Mouse (Mus musculus) liver, postnatal 0 days (tissue): ENCODE measurements around the gene Dnaic1. TPM values are rescaled to one million over a fixed set of nuclear protein-coding genes. Genes with fewer than 3 reads are reported as not detected.

ENCODE experiments used
- ATAC-seq: fragments of 200-750 bp; cut with Nextera tagmentation; 2 replicates; pipeline ENCODE4 v1.8.0; 2017; ENCODE audit warnings: mild to moderate bottlenecking, moderate library complexity
- DNase-seq: peaks from one replicate; pipeline ENCODE4 v3.0.0-alpha.2; 2016
- H3K27ac ChIP-seq: fragments of 300-500 bp; sonication (generic); 2 replicates; pipeline ENCODE4 v1.5.1; 2014; ENCODE audit warnings: antibody characterized with exemption, moderate library complexity, mild to moderate bottlenecking, low read depth
- H3K27me3 ChIP-seq: fragments of 300-500 bp; sonication (generic); 2 replicates; pipeline ENCODE4 v1.6.1; 2014; ENCODE audit warnings: low read length, control low read depth, mixed read lengths; ENCODE audit not compliant: insufficient read depth
- H3K36me3 ChIP-seq: fragments of 300-500 bp; sonication (generic); replicated peaks from 2 replicates; pipeline ENCODE4 v1.6.1; 2014; ENCODE audit warnings: mild to moderate bottlenecking, control low read depth, low read length, moderate library complexity, mixed read lengths; ENCODE audit not compliant: insufficient read depth
- H3K4me1 ChIP-seq: fragments of 300-500 bp; sonication (generic); 2 replicates; pipeline ENCODE4 v1.6.1; 2014; ENCODE audit warnings: antibody characterized with exemption, mild to moderate bottlenecking, control low read depth; ENCODE audit not compliant: insufficient read depth
- H3K4me2 ChIP-seq: fragments of 300-500 bp; sonication (generic); 2 replicates; pipeline ENCODE4 v1.6.1; 2014; ENCODE audit warnings: low read depth, mild to moderate bottlenecking, low read length, moderate library complexity, mixed read lengths
- H3K4me3 ChIP-seq: fragments of 300-500 bp; sonication (generic); 2 replicates; pipeline ENCODE4 v1.5.1; 2014; ENCODE audit warnings: low read depth, low read length
- H3K9ac ChIP-seq: fragments of 300-500 bp; sonication (generic); replicated peaks from 2 replicates; pipeline ENCODE4 v1.6.1; 2014; ENCODE audit warnings: mild to moderate bottlenecking, moderate library complexity
- H3K9me3 ChIP-seq: fragments of 300-500 bp; sonication (generic); 2 replicates; pipeline ENCODE4 v1.6.1; 2016; ENCODE audit warnings: mild to moderate bottlenecking, control low read depth, low read length, mixed read lengths
- CTCF ChIP-seq: sonication (generic); IDR thresholded peaks from 2 replicates; pipeline ENCODE4 v1.5.1; 2016; ENCODE audit warnings: antibody characterized with exemption, low read depth
- EP300 ChIP-seq: IDR thresholded peaks from 2 replicates; pipeline ENCODE4 v1.6.1; 2016; ENCODE audit warnings: antibody characterized with exemption, low read depth, mild to moderate bottlenecking
- WGBS: fragments of 180-500 bp; shearing (Covaris S2); extraction: QIAGEN DNeasy Blood & Tissue Kit; methylation state at CpG from one replicate; pipeline ENCODE4 v1.1.7; 2014; ENCODE audit not compliant: insufficient replicate concordance; 5-methylcytosine and 5-hydroxymethylcytosine counted together
- polyA plus RNA-seq: library from polyadenylated mRNA; unstranded; fragments of >200 nt; fragmentation: Nextera tagmentation; extraction: Ambion mirVana; gene quantifications from 2 replicates; pipeline ENCODE4 v1.2.1, GENCODE M21; 2015

Dnaic1 gene
- polyA plus RNA-seq, 1 experiment from 2014 or later = 14.2 TPM

- WGBS = 59% methylated on average over 11 of the region's 11 CpGs
- Histone ChIP-seq H3K36me3 (no peaks in the 10 kb centered on the region), H3K4me2 (no peak overlapping the region), H3K27me3 (peaks cover 14% of the 10 kb centered on the region), H3K4me1 (peaks cover 6% of the 10 kb centered on the region), H3K9me3 (no peaks in the 10 kb centered on the region), H3K9ac (no peak overlapping the region), H3K27ac (no peak overlapping the region), H3K4me3 (no peak overlapping the region)
- ATAC-seq = no peak
- DNase-seq = no peak
- no peak for TF ChIP-seq EP300
- no peak for TF ChIP-seq CTCF
Observed at GRCm38 (mm10) chr4:41662723-41663122, 93.1 kb downstream of the Dnaic1 start.

GRCm38 (mm10) chr4:41663614-41664013, 94.0 kb downstream of the Dnaic1 start:
- Histone ChIP-seq H3K27me3 (peaks cover 9% of the 10 kb centered on the region; the same call in 1 of the 2 replicates), H3K4me1 (peaks cover 6% of the 10 kb centered on the region), H3K4me3 (no peak overlapping the region), H3K27ac (no peak overlapping the region), H3K4me2 (no peak overlapping the region), H3K9ac (no peak overlapping the region), H3K36me3 (no peaks in the 10 kb centered on the region), H3K9me3 (no peaks in the 10 kb centered on the region)
- TF ChIP-seq CTCF = no peak
- no peak for TF ChIP-seq EP300
- ATAC-seq (no peak), DNase-seq (no peak)
- 40% methylated on average over 9 of the region's 9 CpGs for WGBS

DNA sequence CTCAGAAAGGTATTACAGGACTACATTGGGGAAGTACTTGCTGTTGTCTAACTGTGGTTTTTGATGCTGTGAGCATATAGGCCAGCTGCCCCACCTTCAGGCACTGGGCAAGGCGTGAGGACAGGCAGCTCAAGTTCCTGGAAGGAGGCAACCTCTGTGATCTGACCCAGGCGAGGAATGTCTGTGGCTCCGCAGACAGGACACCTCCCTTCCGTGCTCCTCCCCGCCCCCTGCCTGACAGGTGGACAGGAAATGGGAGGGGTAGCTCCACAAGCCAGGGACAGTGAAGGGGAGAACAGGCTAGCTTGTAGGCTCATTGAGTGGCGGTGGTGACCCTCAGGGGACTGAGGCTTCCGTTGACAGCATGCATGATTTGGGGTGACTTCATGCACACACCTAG, 95.0 kb downstream of the Dnaic1 start:
- 26% methylated on average over 7 of the region's 7 CpGs for WGBS
- H3K9me3 ChIP-seq = no peaks in the 10 kb centered on the region
- H3K27ac ChIP-seq = no peak overlapping the region
- no peak for ATAC-seq
- peaks cover 6% of the 10 kb centered on the region for H3K4me1 ChIP-seq
- no peak overlapping the region for H3K4me2 ChIP-seq
- no peak overlapping the region for H3K4me3 ChIP-seq
- peaks cover 9% of the 10 kb centered on the region; the same call in 1 of the 2 replicates for H3K27me3 ChIP-seq
- H3K36me3 ChIP-seq = no peaks in the 10 kb centered on the region
- no peak for TF ChIP-seq CTCF
- no peak for TF ChIP-seq EP300
- no peak for DNase-seq
- no peak overlapping the region for H3K9ac ChIP-seq

DNA sequence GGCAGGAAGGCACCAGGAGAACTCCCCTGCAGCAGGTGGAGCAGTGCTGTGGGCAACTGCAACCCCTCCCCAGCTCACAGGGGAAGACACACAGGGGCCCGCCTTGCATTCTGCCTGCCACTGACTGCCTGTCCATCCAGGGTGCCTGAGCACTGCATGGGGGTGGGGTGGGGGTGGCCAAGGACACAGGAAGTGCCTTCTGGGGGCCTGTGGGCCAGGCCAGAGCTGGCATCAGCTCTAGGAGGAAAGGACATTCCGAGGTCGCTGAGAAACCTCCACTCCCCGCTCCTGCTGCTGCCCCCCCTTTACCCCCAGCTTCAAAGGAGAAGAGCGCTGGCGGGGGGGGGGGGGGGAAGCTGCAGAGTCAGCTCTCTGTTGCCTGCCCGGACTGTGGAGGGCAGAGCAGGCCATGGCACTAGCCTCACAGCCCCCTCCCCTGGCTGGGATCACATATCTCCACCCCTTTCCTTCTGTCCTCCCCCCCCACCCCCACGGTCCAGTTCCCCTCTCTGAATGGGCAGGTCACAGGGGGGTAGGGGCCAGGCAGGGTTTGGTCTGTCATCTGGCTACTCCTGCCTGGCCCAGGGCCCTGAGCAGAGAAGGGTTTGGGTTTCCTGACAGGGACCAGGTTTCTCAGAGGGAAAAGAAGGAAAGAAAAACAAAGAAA, 95.6 kb downstream of the Dnaic1 start:
- ATAC-seq (no peak), DNase-seq (no peak)
- no peak for TF ChIP-seq CTCF
- TF ChIP-seq EP300 = no peak
- Histone ChIP-seq H3K36me3 (no peaks in the 10 kb centered on the region), H3K4me1 (peaks cover 6% of the 10 kb centered on the region), H3K27ac (no peak overlapping the region), H3K4me3 (no peak overlapping the region), H3K4me2 (no peak overlapping the region), H3K9me3 (no peaks in the 10 kb centered on the region), H3K27me3 (peaks cover 9% of the 10 kb centered on the region; the same call in 1 of the 2 replicates), H3K9ac (no peak overlapping the region)
- 10% methylated on average over 6 of the region's 8 CpGs for WGBS

DNA sequence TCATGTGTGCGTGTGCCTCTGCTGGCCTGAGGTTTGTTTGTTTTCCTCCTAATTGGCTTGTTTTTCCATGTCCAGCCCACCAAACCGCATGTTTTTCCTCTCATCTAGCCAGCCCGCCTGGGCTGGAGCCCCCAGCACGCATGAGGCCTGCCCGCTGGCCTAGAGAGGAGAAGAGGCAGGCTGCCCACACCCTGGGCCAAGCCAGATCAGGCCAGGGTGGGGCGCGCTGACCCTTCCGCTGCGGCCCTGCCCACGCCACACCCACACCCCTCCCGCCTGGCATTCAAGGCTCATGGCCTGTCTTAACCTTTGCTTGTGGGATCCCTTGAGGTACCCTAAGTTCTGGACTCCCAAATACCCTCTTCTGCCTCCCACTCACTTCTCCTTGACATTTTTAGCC, 97.1 kb downstream of the Dnaic1 start:
- Histone ChIP-seq H3K36me3 (no peaks in the 10 kb centered on the region), H3K4me3 (no peak overlapping the region), H3K4me1 (no peaks in the 10 kb centered on the region), H3K9ac (no peak overlapping the region), H3K27ac (no peak overlapping the region), H3K4me2 (no peak overlapping the region), H3K27me3 (peaks cover 9% of the 10 kb centered on the region; the same call in 1 of the 2 replicates), H3K9me3 (no peaks in the 10 kb centered on the region)
- no peak for DNase-seq
- ATAC-seq = no peak
- 81% methylated on average over 10 of the region's 11 CpGs for WGBS
- TF ChIP-seq CTCF (no peak), EP300 (no peak)

DNA sequence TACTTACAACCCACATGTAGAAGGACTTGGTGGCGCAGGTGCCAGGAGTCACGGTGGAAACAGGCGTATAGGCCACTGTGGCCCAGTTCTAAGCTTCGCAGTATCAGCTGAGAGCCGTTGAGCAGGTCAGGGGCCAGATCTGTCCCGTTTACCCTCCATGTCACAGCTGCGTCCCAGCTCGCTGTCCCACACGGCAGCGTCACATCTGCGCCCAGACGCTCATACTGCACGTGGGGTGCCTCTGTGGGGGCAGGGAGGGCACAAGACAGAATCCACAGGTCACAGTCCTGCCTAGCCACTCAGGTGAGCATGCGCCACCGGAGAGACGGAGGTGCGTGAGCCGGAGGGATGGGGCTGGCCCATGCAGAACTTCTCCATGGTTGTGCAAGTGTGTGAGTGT, 101.3 kb downstream of the Dnaic1 start:
- H3K4me1 ChIP-seq = no peaks in the 10 kb centered on the region
- no peak overlapping the region for H3K4me2 ChIP-seq
- H3K27me3 ChIP-seq = 0 out of 2 replicates have a peak, but pooled peaks cover 10% of the 10 kb centered on the region
- H3K9ac ChIP-seq = no peak overlapping the region
- ATAC-seq (no peak), DNase-seq (no peak)
- TF ChIP-seq CTCF = no peak
- no peak for TF ChIP-seq EP300
- no peaks in the 10 kb centered on the region for H3K36me3 ChIP-seq
- WGBS = 79% methylated on average over 18 of the region's 18 CpGs
- no peaks in the 10 kb centered on the region for H3K9me3 ChIP-seq
- H3K4me3 ChIP-seq = no peak overlapping the region
- no peak overlapping the region for H3K27ac ChIP-seq
